Mouse (Mus musculus): ENCODE results near the gene Snrnp35. TPM values are rescaled to one million over a fixed set of nuclear protein-coding genes. Genes with fewer than 3 reads are reported as not detected.

Snrnp35 gene
- 10 to 100 TPM in 1 of 2 experiments, 1 to 10 TPM in 1; 8.4 to 11.6 TPM for total RNA-seq (2023)

DNA sequence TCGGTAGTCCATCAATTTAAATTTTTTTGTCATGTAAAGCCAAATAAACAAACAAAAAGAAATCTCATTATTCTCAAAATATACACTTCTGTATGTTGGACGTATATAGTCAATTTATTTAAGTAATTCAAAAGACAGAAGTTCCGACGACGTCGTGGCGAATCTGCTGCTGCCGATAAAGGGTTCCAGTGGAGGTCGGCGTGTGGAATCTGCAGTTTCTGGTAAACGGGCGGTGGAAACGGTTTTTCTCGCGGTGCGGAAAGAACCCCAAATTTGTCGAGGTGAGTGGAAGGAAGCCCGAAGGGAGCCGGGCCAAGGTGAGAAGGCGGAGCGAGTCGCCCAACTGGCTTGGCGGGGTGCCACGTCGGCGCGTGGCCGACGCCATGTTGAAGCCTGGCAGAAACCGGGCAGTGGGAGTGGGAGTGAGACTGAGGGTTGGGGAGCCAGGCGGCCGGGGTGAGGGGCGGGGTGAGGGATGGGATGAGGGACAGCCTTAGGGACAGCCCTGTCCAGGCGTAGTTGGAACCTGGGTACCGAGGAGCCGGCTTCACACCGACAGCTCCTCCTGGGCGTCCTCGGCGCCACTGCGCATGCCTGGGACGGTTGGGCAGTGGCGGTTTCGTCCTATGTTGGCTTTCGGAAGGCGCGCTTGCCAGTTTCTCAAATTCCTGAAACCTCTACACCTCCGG is at the start of gene Snrnp35:
Snrnp35 (plus strand) TSS at position 169 of the 689 bp plus-strand sequence.

DNA sequence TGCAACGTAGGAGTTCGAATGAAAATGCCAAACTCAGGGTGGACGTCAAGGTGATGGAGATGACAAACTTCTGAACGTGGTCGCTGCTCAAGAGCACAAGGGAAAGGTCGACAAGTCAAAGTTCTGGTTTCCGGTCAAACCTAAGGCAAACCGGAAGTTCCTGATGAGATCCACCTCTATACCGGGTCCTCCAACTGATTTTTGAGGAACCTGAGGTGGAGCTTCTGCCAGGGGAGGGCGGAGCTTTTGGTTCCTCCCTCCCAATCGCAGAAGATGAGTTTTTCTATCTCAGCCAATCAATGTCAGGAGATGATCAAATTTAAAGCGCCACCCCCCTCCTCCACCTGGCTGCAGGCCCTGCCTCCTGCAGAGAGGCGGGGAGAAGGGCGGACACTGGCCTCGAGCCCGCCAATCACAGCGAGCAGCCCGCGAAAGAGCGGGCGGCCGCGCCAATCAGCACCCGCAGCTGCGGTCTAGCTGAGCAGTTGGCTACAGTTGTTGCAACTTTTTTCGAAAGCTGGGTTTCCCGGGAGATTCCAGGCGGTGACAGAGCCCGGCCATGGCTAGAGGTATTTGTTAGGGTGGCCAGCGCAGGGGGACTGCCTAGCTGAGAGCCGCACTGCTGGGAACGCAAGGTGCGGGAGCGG is 43.4 kb upstream of the Snrnp35 start, which contains the start of gene Kmt5a:
Kmt5a (plus strand) TSS at position 484 of the 647 bp plus-strand sequence.

DNA sequence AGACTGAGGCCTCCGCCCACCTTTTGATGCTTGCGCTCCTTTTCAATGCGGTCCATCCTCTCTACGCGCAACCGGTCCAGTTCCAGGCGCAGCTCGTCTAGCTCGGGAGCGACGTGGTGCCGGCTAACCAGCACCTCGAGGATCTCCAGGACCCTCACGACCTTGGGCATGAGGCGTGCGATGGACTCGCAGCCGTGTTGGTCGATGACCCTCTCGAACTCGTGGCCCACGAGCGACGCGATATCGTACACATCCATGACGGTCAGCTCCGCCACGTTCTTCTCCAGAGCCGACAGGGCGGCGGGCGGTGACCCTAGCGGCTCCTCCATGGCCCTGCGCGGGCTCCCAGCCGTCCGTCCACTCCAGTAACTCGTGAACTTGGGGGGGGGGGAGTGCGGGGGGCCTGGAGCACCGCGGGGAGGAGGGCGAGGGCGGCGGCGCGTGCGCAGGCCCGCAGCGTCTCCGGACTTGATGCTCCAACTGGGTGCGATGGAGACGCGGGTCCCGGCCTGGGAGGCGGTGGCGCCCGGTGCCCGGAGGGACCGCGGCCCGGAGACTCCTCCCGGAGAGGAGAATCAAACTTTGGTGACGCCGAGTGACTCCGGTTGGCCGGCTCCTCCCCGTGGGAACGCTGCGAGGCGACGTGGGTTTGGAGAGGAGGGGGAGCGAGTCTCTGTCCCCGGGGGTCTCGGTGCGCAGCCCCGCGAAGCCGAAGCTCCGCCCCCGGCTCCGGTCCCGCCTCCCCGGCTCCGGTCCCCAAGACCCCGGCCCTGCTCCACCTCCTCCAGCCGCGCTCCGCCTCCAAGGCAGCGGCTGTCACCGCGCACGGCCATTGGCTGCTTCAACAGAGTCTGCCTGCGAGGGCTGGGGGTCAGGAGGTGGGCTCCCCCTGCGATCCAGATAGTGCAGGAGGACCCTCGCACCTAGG is 48.0 kb downstream of the Snrnp35 start, which contains the start of gene Rilpl1:
Rilpl1 (minus strand) TSS at position 737 of the 928 bp plus-strand sequence.

DNA sequence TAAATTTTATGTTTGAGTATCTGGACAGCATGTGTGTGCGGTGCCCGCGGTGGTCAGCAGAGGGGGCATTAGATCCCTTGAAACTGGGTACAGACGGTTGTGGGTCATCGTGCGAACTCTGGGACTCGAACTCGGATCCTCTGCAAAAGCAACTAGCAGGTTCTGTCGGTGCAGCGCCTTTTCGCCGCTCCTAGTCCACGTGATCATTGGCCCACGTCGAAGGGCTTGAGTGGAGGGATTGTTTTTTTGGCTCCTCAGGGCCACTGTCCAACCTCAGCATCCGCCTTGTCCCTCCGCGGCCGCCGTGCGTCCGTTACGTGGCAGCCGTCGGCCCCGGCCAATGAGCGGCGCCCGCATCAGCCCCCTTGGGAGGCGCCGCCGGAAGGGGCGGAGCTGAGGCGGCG is 57.5 kb downstream of the Snrnp35 start, which contains the start of gene Tmed2:
Tmed2 (plus strand) TSS at position 313 of the 404 bp plus-strand sequence.

Other genes starting within 250 kb of the Snrnp35 start
- gene Pitpnm2, start 233.4 kb upstream of the Snrnp35 start, total RNA-seq (2023), result 100 to 1,000 TPM in 1 of 2 experiments, 10 to 100 TPM in 1; 97.1 to 109 TPM
- 10 to 100 TPM; 37.7 to 44.2 TPM for gene Mphosph9, start 155.2 kb upstream of the Snrnp35 start, total RNA-seq (2023)
- 1 to 10 TPM; 5.7 to 8.0 TPM for gene 2810006K23Rik, start 155.0 kb upstream of the Snrnp35 start, total RNA-seq (2023)
- gene Cdk2ap1, start 120.1 kb upstream of the Snrnp35 start, total RNA-seq (2023), result 10 to 100 TPM; 76.8 to 78.6 TPM
- gene Sbno1, start 57.1 kb upstream of the Snrnp35 start, total RNA-seq (2023), result 100 to 1,000 TPM; 171 to 184 TPM
- 10 to 100 TPM; 50.5 to 53.2 TPM for gene Kmt5a, start 43.2 kb upstream of the Snrnp35 start, total RNA-seq (2023)
- gene Rilpl2, start 4.8 kb upstream of the Snrnp35 start, total RNA-seq (2023), result 10 to 100 TPM; 23.9 to 29.5 TPM
- gene Rilpl1, start 48.3 kb downstream of the Snrnp35 start, total RNA-seq (2023), result 1 to 10 TPM; 2.0 to 3.4 TPM
- gene Tmed2, start 57.6 kb downstream of the Snrnp35 start, total RNA-seq (2023), result 100 to 1,000 TPM; 137 to 156 TPM
- 10 to 100 TPM; 43.0 to 44.5 TPM for gene Ddx55, start 69.7 kb downstream of the Snrnp35 start, total RNA-seq (2023)
- gene Eif2b1, start 96.0 kb downstream of the Snrnp35 start, total RNA-seq (2023), result 10 to 100 TPM; 32.0 to 34.5 TPM
- 10 to 100 TPM; 30.3 to 33.9 TPM for gene Gtf2h3, start 96.0 kb downstream of the Snrnp35 start, total RNA-seq (2023)
- gene Atp6v0a2, start 145.4 kb downstream of the Snrnp35 start, total RNA-seq (2023), result 10 to 100 TPM; 83.2 to 83.7 TPM
- gene Dnah10, start 242.0 kb downstream of the Snrnp35 start, total RNA-seq (2023), result under 1 TPM; 0.12 to 0.47 TPM

All from T-cell, adult 66 days (primary cell).